Mouse (Mus musculus): ENCODE results near the gene Ptpn14. TPM values are rescaled to one million over a fixed set of nuclear protein-coding genes. Genes with fewer than 3 reads are reported as not detected.

Gene Ptpn14
- polyA plus RNA-seq, 1 experiment from 2014 or later = 6.3 TPM

- no peaks in the 10 kb centered on the region for H3K36me3 ChIP-seq
- WGBS = 8% methylated on average over 17 of the region's 17 CpGs
- DNase-seq (ENCODE audit: low spot score) = no peak
- H3K9me3 ChIP-seq (replicated peaks) = no peaks in the 10 kb centered on the region
- peak overlapping the region; percentile 86 for H3K4me3 ChIP-seq
- H3K27ac ChIP-seq = peak overlapping the region; percentile 92
- peaks cover 25% of the 10 kb centered on the region for H3K27me3 ChIP-seq (ENCODE audit: low read depth, poor library complexity, severe bottlenecking)
- H3K4me1 ChIP-seq = peaks cover 58% of the 10 kb centered on the region
Observed at GRCm38 (mm10) chr1:189729141-189729815, 1.2 kb downstream of the Ptpn14 start.

- 78% methylated on average over 10 of the region's 10 CpGs for WGBS
- Histone ChIP-seq H3K27me3 (ENCODE audit: low read depth, poor library complexity, severe bottlenecking) (peaks cover 20% of the 10 kb centered on the region), H3K27ac (peak overlapping the region; percentile 61), H3K36me3 (0 out of 2 replicates have a peak, but pooled peaks cover 3% of the 10 kb centered on the region), H3K9me3 (replicated peaks) (no peaks in the 10 kb centered on the region), H3K4me1 (peaks cover 56% of the 10 kb centered on the region), H3K4me3 (no peak overlapping the region)
- no peak for DNase-seq (ENCODE audit: low spot score)
Observed at GRCm38 (mm10) chr1:189731697-189732096, 3.6 kb downstream of the Ptpn14 start.

GRCm38 (mm10) chr1:189732156-189732555, 4.1 kb downstream of the Ptpn14 start:
- 0 out of 2 replicates have a peak, but pooled peaks cover 3% of the 10 kb centered on the region for H3K36me3 ChIP-seq
- H3K9me3 ChIP-seq (replicated peaks) = no peaks in the 10 kb centered on the region
- DNase-seq (ENCODE audit: low spot score) = no peak
- H3K4me1 ChIP-seq = peaks cover 52% of the 10 kb centered on the region
- peak overlapping the region; percentile 61 for H3K27ac ChIP-seq
- H3K4me3 ChIP-seq = no peak overlapping the region
- WGBS = 84% methylated on average over 8 of the region's 8 CpGs
- H3K27me3 ChIP-seq (ENCODE audit: low read depth, poor library complexity, severe bottlenecking) = peaks cover 20% of the 10 kb centered on the region

GRCm38 (mm10) chr1:189740075-189740474, 12.0 kb downstream of the Ptpn14 start:
- no peaks in the 10 kb centered on the region for H3K9me3 ChIP-seq (replicated peaks)
- no peak for DNase-seq (ENCODE audit: low spot score)
- no peaks in the 10 kb centered on the region for H3K36me3 ChIP-seq
- WGBS = 95% methylated on average over 7 of the region's 7 CpGs
- no peaks in the 10 kb centered on the region for H3K27me3 ChIP-seq (ENCODE audit: low read depth, poor library complexity, severe bottlenecking)
- no peak overlapping the region for H3K4me3 ChIP-seq
- no peak overlapping the region for H3K27ac ChIP-seq
- H3K4me1 ChIP-seq = peaks cover 8% of the 10 kb centered on the region

GRCm38 (mm10) chr1:189742041-189742440, 14.0 kb downstream of the Ptpn14 start:
- DNase-seq (ENCODE audit: low spot score) = no peak
- peaks cover 13% of the 10 kb centered on the region for H3K4me1 ChIP-seq
- no peak overlapping the region for H3K4me3 ChIP-seq
- no peaks in the 10 kb centered on the region for H3K27me3 ChIP-seq (ENCODE audit: low read depth, poor library complexity, severe bottlenecking)
- no peaks in the 10 kb centered on the region for H3K9me3 ChIP-seq (replicated peaks)
- no peak overlapping the region for H3K27ac ChIP-seq
- 93% methylated on average over 5 of the region's 5 CpGs for WGBS
- H3K36me3 ChIP-seq = no peaks in the 10 kb centered on the region

- H3K27ac ChIP-seq = no peak overlapping the region
- H3K4me1 ChIP-seq = peaks cover 14% of the 10 kb centered on the region
- no peak overlapping the region for H3K4me3 ChIP-seq
- 93% methylated on average over 5 of the region's 5 CpGs for WGBS
- no peaks in the 10 kb centered on the region for H3K9me3 ChIP-seq (replicated peaks)
- H3K27me3 ChIP-seq (ENCODE audit: low read depth, poor library complexity, severe bottlenecking) = no peaks in the 10 kb centered on the region
- H3K36me3 ChIP-seq = no peaks in the 10 kb centered on the region
- no peak for DNase-seq (ENCODE audit: low spot score)
Observed at GRCm38 (mm10) chr1:189743136-189743535, 15.1 kb downstream of the Ptpn14 start.

- Histone ChIP-seq H3K4me1 (peaks cover 14% of the 10 kb centered on the region), H3K27ac (peak overlapping the region; percentile 32), H3K4me3 (no peak overlapping the region), H3K9me3 (replicated peaks) (no peaks in the 10 kb centered on the region), H3K27me3 (ENCODE audit: low read depth, poor library complexity, severe bottlenecking) (no peaks in the 10 kb centered on the region), H3K36me3 (peaks cover 6% of the 10 kb centered on the region; the same call in 1 of the 2 replicates)
- WGBS = 62% methylated on average over 4 of the region's 4 CpGs
- DNase-seq (ENCODE audit: low spot score) = no peak
Observed at GRCm38 (mm10) chr1:189744914-189745710, 17.0 kb downstream of the Ptpn14 start.

GRCm38 (mm10) chr1:189746520-189746919, 18.5 kb downstream of the Ptpn14 start:
- no peak overlapping the region for H3K4me3 ChIP-seq
- H3K27ac ChIP-seq = no peak overlapping the region
- no peaks in the 10 kb centered on the region for H3K27me3 ChIP-seq (ENCODE audit: low read depth, poor library complexity, severe bottlenecking)
- H3K9me3 ChIP-seq (replicated peaks) = no peaks in the 10 kb centered on the region
- WGBS = 77% methylated on average over 4 of the region's 4 CpGs
- DNase-seq (ENCODE audit: low spot score) = no peak
- peaks cover 14% of the 10 kb centered on the region for H3K4me1 ChIP-seq
- H3K36me3 ChIP-seq = peaks cover 11% of the 10 kb centered on the region; the same call in 1 of the 2 replicates

- no peaks in the 10 kb centered on the region for H3K9me3 ChIP-seq (replicated peaks)
- WGBS = 96% methylated on average over 4 of the region's 4 CpGs
- peaks cover 11% of the 10 kb centered on the region; the same call in 1 of the 2 replicates for H3K36me3 ChIP-seq
- no peak for DNase-seq (ENCODE audit: low spot score)
- peaks cover 14% of the 10 kb centered on the region for H3K4me1 ChIP-seq
- H3K27ac ChIP-seq = no peak overlapping the region
- no peak overlapping the region for H3K4me3 ChIP-seq
- no peaks in the 10 kb centered on the region for H3K27me3 ChIP-seq (ENCODE audit: low read depth, poor library complexity, severe bottlenecking)
Observed at GRCm38 (mm10) chr1:189749789-189750188, 21.7 kb downstream of the Ptpn14 start.

- 91% methylated on average over 5 of the region's 5 CpGs for WGBS
- no peaks in the 10 kb centered on the region for H3K27me3 ChIP-seq (ENCODE audit: low read depth, poor library complexity, severe bottlenecking)
- DNase-seq (ENCODE audit: low spot score) = no peak
- H3K9me3 ChIP-seq (replicated peaks) = no peaks in the 10 kb centered on the region
- H3K4me1 ChIP-seq = peaks cover 14% of the 10 kb centered on the region
- H3K27ac ChIP-seq = no peak overlapping the region
- no peak overlapping the region for H3K4me3 ChIP-seq
- peaks cover 11% of the 10 kb centered on the region; the same call in 1 of the 2 replicates for H3K36me3 ChIP-seq
Observed at GRCm38 (mm10) chr1:189750233-189750632, 22.2 kb downstream of the Ptpn14 start.

- no peak for DNase-seq (ENCODE audit: low spot score)
- Histone ChIP-seq H3K4me1 (peaks cover 20% of the 10 kb centered on the region), H3K9me3 (replicated peaks) (no peaks in the 10 kb centered on the region)
Observed at GRCm38 (mm10) chr1:189752245-189752644, 24.2 kb downstream of the Ptpn14 start.

GRCm38 (mm10) chr1:189755072-189755471, 27.0 kb downstream of the Ptpn14 start:
- DNase-seq (ENCODE audit: low spot score) = no peak
- Histone ChIP-seq H3K27ac (peak overlapping the region; percentile 12; the same call in 1 of the 2 replicates), H3K4me3 (no peak overlapping the region), H3K4me1 (peaks cover 25% of the 10 kb centered on the region), H3K36me3 (0 out of 2 replicates have a peak, but pooled peaks cover 5% of the 10 kb centered on the region), H3K9me3 (replicated peaks) (no peaks in the 10 kb centered on the region), H3K27me3 (ENCODE audit: low read depth, poor library complexity, severe bottlenecking) (no peaks in the 10 kb centered on the region)
- 75% methylated on average over 8 of the region's 8 CpGs for WGBS

More at GRCm38 (mm10) chr1:189752245-189752644, 24.2 kb downstream of the Ptpn14 start:
- no peak overlapping the region for H3K27ac ChIP-seq
- H3K36me3 ChIP-seq = peaks cover 11% of the 10 kb centered on the region; the same call in 1 of the 2 replicates
- 87% methylated on average over 6 of the region's 6 CpGs for WGBS
- no peaks in the 10 kb centered on the region for H3K27me3 ChIP-seq (ENCODE audit: low read depth, poor library complexity, severe bottlenecking)
- no peak overlapping the region for H3K4me3 ChIP-seq
